Mouse (Mus musculus): Measurements from ENCODE around the gene Mylk2. TPM values are rescaled to one million over a fixed set of nuclear protein-coding genes. Genes with fewer than 3 reads are reported as not detected.
A peak's percentile ranks its signal among the peaks of the same experiment; 100 is the strongest.

Gene Mylk2
- polyA plus RNA-seq, 1 experiment = not detected

- no peaks in the 10 kb centered on the region for H3K9me3 ChIP-seq (replicated peaks; ENCODE audit: control insufficient read depth, insufficient read depth, low read length, poor library complexity, severe bottlenecking)
- no peaks in the 10 kb centered on the region for H3K36me3 ChIP-seq (ENCODE audit: control insufficient read depth, insufficient read depth, low read length, poor library complexity, severe bottlenecking)
- H3K4me1 ChIP-seq (ENCODE audit: control insufficient read depth, insufficient read depth, low read length) = peaks cover 4% of the 10 kb centered on the region
- no peak overlapping the region for H3K9ac ChIP-seq (ENCODE audit: low read depth, poor library complexity, severe bottlenecking)
- H3K27me3 ChIP-seq (ENCODE audit: control insufficient read depth, insufficient read depth, low read length, poor library complexity, severe bottlenecking) = no peaks in the 10 kb centered on the region
- H3K4me3 ChIP-seq (ENCODE audit: low read depth, low read length) = no peak overlapping the region
- H3K27ac ChIP-seq (ENCODE audit: insufficient read depth, low read length) = no peak overlapping the region
- TF ChIP-seq POLR2A (IDR thresholded peaks at IDR 0.05; ENCODE audit: insufficient read depth, low read length) (no peak), CTCF (IDR thresholded peaks at IDR 0.05; ENCODE audit: low read depth, low read length) (no peak), EP300 (IDR thresholded peaks at IDR 0.05; ENCODE audit: insufficient read depth, low read depth, low read length) (no peak)
Observed at GRCm38 (mm10) chr2:152907114-152907943, 3.8 kb upstream of the Mylk2 start.

GRCm38 (mm10) chr2:152909848-152910247, 1.3 kb upstream of the Mylk2 start:
- no peaks in the 10 kb centered on the region for H3K27me3 ChIP-seq (ENCODE audit: control insufficient read depth, insufficient read depth, low read length, poor library complexity, severe bottlenecking)
- H3K4me1 ChIP-seq (ENCODE audit: control insufficient read depth, insufficient read depth, low read length) = peaks cover 4% of the 10 kb centered on the region
- no peak overlapping the region for H3K4me3 ChIP-seq (ENCODE audit: low read depth, low read length)
- H3K27ac ChIP-seq (ENCODE audit: insufficient read depth, low read length) = no peak overlapping the region
- no peak overlapping the region for H3K9ac ChIP-seq (ENCODE audit: low read depth, poor library complexity, severe bottlenecking)
- H3K36me3 ChIP-seq (ENCODE audit: control insufficient read depth, insufficient read depth, low read length, poor library complexity, severe bottlenecking) = no peaks in the 10 kb centered on the region
- no peak for TF ChIP-seq EP300 (IDR thresholded peaks at IDR 0.05; ENCODE audit: insufficient read depth, low read depth, low read length)
- no peak for TF ChIP-seq POLR2A (IDR thresholded peaks at IDR 0.05; ENCODE audit: insufficient read depth, low read length)
- no peak for TF ChIP-seq CTCF (IDR thresholded peaks at IDR 0.05; ENCODE audit: low read depth, low read length)
- no peaks in the 10 kb centered on the region for H3K9me3 ChIP-seq (replicated peaks; ENCODE audit: control insufficient read depth, insufficient read depth, low read length, poor library complexity, severe bottlenecking)

GRCm38 (mm10) chr2:152911432-152911831, 280 bp downstream of the Mylk2 start:
- H3K9me3 ChIP-seq (replicated peaks; ENCODE audit: control insufficient read depth, insufficient read depth, low read length, poor library complexity, severe bottlenecking) = no peaks in the 10 kb centered on the region
- H3K36me3 ChIP-seq (ENCODE audit: control insufficient read depth, insufficient read depth, low read length, poor library complexity, severe bottlenecking) = no peaks in the 10 kb centered on the region
- H3K9ac ChIP-seq (ENCODE audit: low read depth, poor library complexity, severe bottlenecking) = no peak overlapping the region
- H3K27ac ChIP-seq (ENCODE audit: insufficient read depth, low read length) = no peak overlapping the region
- H3K4me3 ChIP-seq (ENCODE audit: low read depth, low read length) = no peak overlapping the region
- no peak for TF ChIP-seq POLR2A (IDR thresholded peaks at IDR 0.05; ENCODE audit: insufficient read depth, low read length)
- no peak for TF ChIP-seq CTCF (IDR thresholded peaks at IDR 0.05; ENCODE audit: low read depth, low read length)
- TF ChIP-seq EP300 (IDR thresholded peaks at IDR 0.05; ENCODE audit: insufficient read depth, low read depth, low read length) = no peak
- no peaks in the 10 kb centered on the region for H3K27me3 ChIP-seq (ENCODE audit: control insufficient read depth, insufficient read depth, low read length, poor library complexity, severe bottlenecking)
- H3K4me1 ChIP-seq (ENCODE audit: control insufficient read depth, insufficient read depth, low read length) = no peaks in the 10 kb centered on the region

- no peaks in the 10 kb centered on the region for H3K9me3 ChIP-seq (replicated peaks; ENCODE audit: control insufficient read depth, insufficient read depth, low read length, poor library complexity, severe bottlenecking)
- no peaks in the 10 kb centered on the region for H3K36me3 ChIP-seq (ENCODE audit: control insufficient read depth, insufficient read depth, low read length, poor library complexity, severe bottlenecking)
- no peaks in the 10 kb centered on the region for H3K4me1 ChIP-seq (ENCODE audit: control insufficient read depth, insufficient read depth, low read length)
- H3K27ac ChIP-seq (ENCODE audit: insufficient read depth, low read length) = no peak overlapping the region
- TF ChIP-seq CTCF (IDR thresholded peaks at IDR 0.05; ENCODE audit: low read depth, low read length) = no peak
- no peak for TF ChIP-seq EP300 (IDR thresholded peaks at IDR 0.05; ENCODE audit: insufficient read depth, low read depth, low read length)
- no peak for TF ChIP-seq POLR2A (IDR thresholded peaks at IDR 0.05; ENCODE audit: insufficient read depth, low read length)
- H3K4me3 ChIP-seq (ENCODE audit: low read depth, low read length) = no peak overlapping the region
- H3K27me3 ChIP-seq (ENCODE audit: control insufficient read depth, insufficient read depth, low read length, poor library complexity, severe bottlenecking) = no peaks in the 10 kb centered on the region
- H3K9ac ChIP-seq (ENCODE audit: low read depth, poor library complexity, severe bottlenecking) = no peak overlapping the region
Observed at GRCm38 (mm10) chr2:152913471-152913870, 2.3 kb downstream of the Mylk2 start.

- TF ChIP-seq POLR2A (IDR thresholded peaks at IDR 0.05; ENCODE audit: insufficient read depth, low read length) = no peak
- TF ChIP-seq CTCF (IDR thresholded peaks at IDR 0.05; ENCODE audit: low read depth, low read length) = peak; percentile 95
- TF ChIP-seq EP300 (IDR thresholded peaks at IDR 0.05; ENCODE audit: insufficient read depth, low read depth, low read length) = no peak
- H3K27me3 ChIP-seq (ENCODE audit: control insufficient read depth, insufficient read depth, low read length, poor library complexity, severe bottlenecking) = no peaks in the 10 kb centered on the region
- H3K9ac ChIP-seq (ENCODE audit: low read depth, poor library complexity, severe bottlenecking) = no peak overlapping the region
- no peaks in the 10 kb centered on the region for H3K36me3 ChIP-seq (ENCODE audit: control insufficient read depth, insufficient read depth, low read length, poor library complexity, severe bottlenecking)
- H3K9me3 ChIP-seq (replicated peaks; ENCODE audit: control insufficient read depth, insufficient read depth, low read length, poor library complexity, severe bottlenecking) = no peaks in the 10 kb centered on the region
- H3K27ac ChIP-seq (ENCODE audit: insufficient read depth, low read length) = no peak overlapping the region
- no peaks in the 10 kb centered on the region for H3K4me1 ChIP-seq (ENCODE audit: control insufficient read depth, insufficient read depth, low read length)
- H3K4me3 ChIP-seq (ENCODE audit: low read depth, low read length) = no peak overlapping the region
Observed at GRCm38 (mm10) chr2:152914310-152915120, 3.4 kb downstream of the Mylk2 start.

All from ES-Bruce4 (cell line).